Mouse (Mus musculus) forebrain, embryonic 15.5 days (tissue): ENCODE measurements at regions not wholly inside any gene's neighbourhood (a gene's known extent, or its start where the extent isn't known, plus 50 kb on each side); places are given as distances from the start of the nearest gene placed in this dataset.

Source experiments
- ATAC-seq: fragments of 200-750 bp; cut with Nextera tagmentation; replicated peaks from 2 replicates; pipeline ENCODE4 v1.8.0; 2017; ENCODE audit warnings: mild to moderate bottlenecking, moderate TSS enrichment, moderate library complexity
- H3K27ac ChIP-seq: fragments of 300-500 bp; sonication (generic); replicated peaks from 2 replicates; pipeline ENCODE4 v1.5.1; 2015; ENCODE audit warnings: mild to moderate bottlenecking, inconsistent platforms
- H3K27me3 ChIP-seq: fragments of 300-500 bp; sonication (generic); 2 replicates; pipeline ENCODE4 v1.6.1; 2015; ENCODE audit warnings: inconsistent platforms
- H3K36me3 ChIP-seq: fragments of 300-500 bp; sonication (generic); 2 replicates; pipeline ENCODE4 v1.6.1; 2015; ENCODE audit warnings: mild to moderate bottlenecking, inconsistent platforms
- H3K4me1 ChIP-seq: fragments of 300-500 bp; sonication (generic); 2 replicates; pipeline ENCODE4 v1.6.1; 2015; ENCODE audit warnings: inconsistent platforms
- H3K4me2 ChIP-seq: fragments of 300-500 bp; sonication (generic); replicated peaks from 2 replicates; pipeline ENCODE4 v1.6.1; 2015; ENCODE audit warnings: mild to moderate bottlenecking, inconsistent platforms
- H3K4me3 ChIP-seq: fragments of 300-500 bp; sonication (generic); 2 replicates; pipeline ENCODE4 v1.5.1; 2015; ENCODE audit warnings: mild to moderate bottlenecking, inconsistent platforms
- H3K9ac ChIP-seq: fragments of 300-500 bp; sonication (generic); replicated peaks from 2 replicates; pipeline ENCODE4 v1.6.1; 2015; ENCODE audit warnings: mild to moderate bottlenecking, inconsistent platforms
- H3K9me3 ChIP-seq: fragments of 300-500 bp; sonication (generic); 2 replicates; pipeline ENCODE4 v1.6.1; 2016; ENCODE audit warnings: inconsistent platforms
- WGBS: fragments of 180-500 bp; shearing (Covaris S2); methylation state at CpG from one replicate; pipeline ENCODE4 v1.1.7; 2015; ENCODE audit warnings: mixed read lengths; 5-methylcytosine and 5-hydroxymethylcytosine counted together

- no peaks in the 10 kb centered on the region for H3K27me3 ChIP-seq
- no peak for ATAC-seq
- no peaks in the 10 kb centered on the region for H3K36me3 ChIP-seq
- 62% methylated on average over 2 of the region's 2 CpGs for WGBS
- no peak overlapping the region for H3K4me3 ChIP-seq
- H3K9me3 ChIP-seq, result no peaks in the 10 kb centered on the region
- no peak overlapping the region for H3K27ac ChIP-seq
- no peak overlapping the region for H3K4me2 ChIP-seq
- no peak overlapping the region for H3K9ac ChIP-seq
- H3K4me1 ChIP-seq, result no peaks in the 10 kb centered on the region
Measured at GRCm38 (mm10) chr1:25921184-25921583, 91.7 kb upstream of the Adgrb3 start.

- Histone ChIP-seq H3K9ac (no peak overlapping the region), H3K4me2 (no peak overlapping the region), H3K27ac (no peak overlapping the region), H3K27me3 (no peaks in the 10 kb centered on the region), H3K9me3 (no peaks in the 10 kb centered on the region), H3K4me3 (no peak overlapping the region), H3K36me3 (no peaks in the 10 kb centered on the region), H3K4me1 (peaks cover 7% of the 10 kb centered on the region; the same call in 1 of the 2 replicates)
- no peak for ATAC-seq
- WGBS, result 33% methylated on average over 2 of the region's 2 CpGs
Measured at GRCm38 (mm10) chr1:25894169-25894568, 64.7 kb upstream of the Adgrb3 start.

GRCm38 (mm10) chr1:25892970-25893369 is 63.5 kb upstream of the Adgrb3 start:
- Histone ChIP-seq H3K9ac (no peak overlapping the region), H3K27ac (no peak overlapping the region; the same call in 1 of the 2 replicates), H3K9me3 (no peaks in the 10 kb centered on the region), H3K36me3 (no peaks in the 10 kb centered on the region), H3K4me2 (no peak overlapping the region), H3K27me3 (no peaks in the 10 kb centered on the region), H3K4me1 (peaks cover 7% of the 10 kb centered on the region; the same call in 1 of the 2 replicates), H3K4me3 (no peak overlapping the region)
- WGBS, result 19% methylated on average over 4 of the region's 4 CpGs
- ATAC-seq, result peak; percentile 85

- Histone ChIP-seq H3K9ac (no peak overlapping the region), H3K4me1 (peaks cover 7% of the 10 kb centered on the region; the same call in 1 of the 2 replicates), H3K27ac (0 out of 2 replicates have a peak overlapping the region, but pooled peaks have one; percentile 19), H3K4me3 (no peak overlapping the region), H3K27me3 (no peaks in the 10 kb centered on the region), H3K4me2 (no peak overlapping the region), H3K36me3 (no peaks in the 10 kb centered on the region), H3K9me3 (no peaks in the 10 kb centered on the region)
- peak; percentile 95 for ATAC-seq
- 4% methylated on average over 5 of the region's 5 CpGs for WGBS
Measured at GRCm38 (mm10) chr1:25892026-25892739, 62.7 kb upstream of the Adgrb3 start.

GRCm38 (mm10) chr1:25888004-25888403 is 58.5 kb upstream of the Adgrb3 start:
- 71% methylated on average over 1 of the region's 1 CpGs for WGBS
- no peak overlapping the region for H3K9ac ChIP-seq
- H3K27me3 ChIP-seq, result no peaks in the 10 kb centered on the region
- peaks cover 6% of the 10 kb centered on the region; the same call in 1 of the 2 replicates for H3K4me1 ChIP-seq
- H3K4me3 ChIP-seq, result no peak overlapping the region
- no peaks in the 10 kb centered on the region for H3K36me3 ChIP-seq
- no peak overlapping the region for H3K4me2 ChIP-seq
- no peak for ATAC-seq
- H3K9me3 ChIP-seq, result no peaks in the 10 kb centered on the region
- no peak overlapping the region for H3K27ac ChIP-seq

GRCm38 (mm10) chr1:25885049-25885448 is 55.5 kb upstream of the Adgrb3 start:
- no peak overlapping the region for H3K27ac ChIP-seq
- no peak overlapping the region for H3K4me3 ChIP-seq
- H3K27me3 ChIP-seq, result no peaks in the 10 kb centered on the region
- H3K36me3 ChIP-seq, result no peaks in the 10 kb centered on the region
- H3K4me2 ChIP-seq, result no peak overlapping the region
- H3K9ac ChIP-seq, result no peak overlapping the region
- no peaks in the 10 kb centered on the region for H3K4me1 ChIP-seq
- ATAC-seq, result no peak
- H3K9me3 ChIP-seq, result no peaks in the 10 kb centered on the region
- WGBS, result 73% methylated on average over 4 of the region's 4 CpGs
